Mouse (Mus musculus): ENCODE results near the gene Gm28919. TPM values are rescaled to one million over a fixed set of nuclear protein-coding genes. Genes with fewer than 3 reads are reported as not detected.
"Not testable (repeated sequence)": the region's sequence is repeated elsewhere in the genome, so short reads cannot be mapped to it uniquely, and the experiment has no call there.

Gm28919 gene
- total RNA-seq (2021): not detected

DNA sequence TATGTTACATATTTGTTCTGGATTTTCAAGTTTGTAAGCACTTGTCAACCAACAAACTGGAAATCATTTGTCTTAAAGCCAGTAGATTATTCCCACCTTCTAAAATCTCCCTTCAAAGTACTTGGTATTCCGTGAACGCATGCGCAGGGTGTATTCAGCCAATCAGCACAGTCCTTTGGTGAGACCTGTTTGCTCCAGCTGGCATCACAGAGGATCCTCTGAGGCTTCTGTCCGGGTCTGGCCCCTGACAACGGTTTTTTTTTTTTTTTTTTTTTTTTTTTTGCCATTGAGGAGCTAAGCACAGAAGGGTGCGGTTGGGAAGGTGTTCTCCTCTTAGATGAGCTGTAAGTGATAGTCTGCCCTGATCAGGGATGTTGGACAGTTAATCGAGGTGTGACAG, at the start of gene Gm28919:
Gene Gm28919 (plus strand): TSS at position 301 of the 400 bp plus-strand sequence.
- intact Hi-C loops (cut with DNase I); DNase-seq (ENCODE audit: low spot score): not testable (repeated sequence)

Other genes starting within 250 kb of the Gm28919 start
- gene Gm21719, start 99.3 kb downstream of the Gm28919 start, total RNA-seq (2021): not detected